Mouse (Mus musculus) forebrain, embryonic 14.5 days (tissue): ENCODE data around the gene Grem1. TPM values are rescaled to one million over a fixed set of nuclear protein-coding genes. Genes with fewer than 3 reads are reported as not detected.
A peak's percentile ranks its signal among the peaks of the same experiment; 100 is the strongest.

ENCODE experiments used
- ATAC-seq: fragments of 200-750 bp; cut with Nextera tagmentation; 2 replicates; pipeline ENCODE4 v1.8.0; 2017; ENCODE audit warnings: mild to moderate bottlenecking, moderate library complexity
- DNase-seq: peaks from one replicate; pipeline ENCODE4 v3.0.0-alpha.2; 2015; ENCODE audit warnings: low spot score
- H3K27ac ChIP-seq: fragments of 300-500 bp; sonication (generic); 2 replicates; pipeline ENCODE4 v1.5.1; 2014; ENCODE audit warnings: low read depth, mild to moderate bottlenecking, control low read depth, low read length, moderate library complexity
- H3K27me3 ChIP-seq: fragments of 300-500 bp; sonication (generic); replicated peaks from 2 replicates; pipeline ENCODE4 v1.6.1; 2014; ENCODE audit warnings: low read length, control low read depth, mixed read lengths; ENCODE audit not compliant: control insufficient read depth, insufficient read depth
- H3K36me3 ChIP-seq: fragments of 300-500 bp; sonication (generic); 2 replicates; pipeline ENCODE4 v1.6.1; 2014; ENCODE audit warnings: low read length, control low read depth; ENCODE audit not compliant: control insufficient read depth, insufficient read depth
- H3K4me1 ChIP-seq: fragments of 300-500 bp; sonication (generic); 2 replicates; pipeline ENCODE4 v1.6.1; 2014; ENCODE audit warnings: antibody characterized with exemption, low read length, control low read depth; ENCODE audit not compliant: control insufficient read depth, insufficient read depth
- H3K4me2 ChIP-seq: fragments of 300-500 bp; sonication (generic); 2 replicates; pipeline ENCODE4 v1.6.1; 2014; ENCODE audit warnings: mild to moderate bottlenecking, control low read depth, low read length
- H3K4me3 ChIP-seq: fragments of 300-500 bp; sonication (generic); 2 replicates; pipeline ENCODE4 v1.5.1; 2014; ENCODE audit warnings: low read depth, low read length, control low read depth
- H3K9ac ChIP-seq: fragments of 300-500 bp; sonication (generic); 2 replicates; pipeline ENCODE4 v1.6.1; 2014; ENCODE audit warnings: mild to moderate bottlenecking, low read length, control low read depth, moderate library complexity
- H3K9me3 ChIP-seq: fragments of 300-500 bp; sonication (generic); replicated peaks from 2 replicates; pipeline ENCODE4 v1.6.1; 2016; ENCODE audit warnings: low read length, control low read depth, mixed read lengths; ENCODE audit not compliant: control insufficient read depth
- WGBS: fragments of 180-500 bp; shearing (Covaris S2); extraction: QIAGEN DNeasy Blood & Tissue Kit; methylation state at CpG from one replicate; pipeline ENCODE4 v1.1.7; 2014; 5-methylcytosine and 5-hydroxymethylcytosine counted together
- polyA plus RNA-seq: library from polyadenylated mRNA; unstranded; fragments of >200 nt; fragmentation: Nextera tagmentation; extraction: Ambion mirVana; gene quantifications from 2 replicates; pipeline ENCODE4 v1.2.1, GENCODE M21; 2014

Grem1 gene
- polyA plus RNA-seq, 1 experiment from 2014 or later = 0.32 TPM

- Histone ChIP-seq H3K9ac (no peak overlapping the region), H3K36me3 (peaks cover 14% of the 10 kb centered on the region), H3K9me3 (no peaks in the 10 kb centered on the region), H3K27ac (no peak overlapping the region), H3K4me2 (no peak overlapping the region), H3K4me1 (no peaks in the 10 kb centered on the region), H3K4me3 (no peak overlapping the region), H3K27me3 (no peaks in the 10 kb centered on the region)
- WGBS = 82% methylated on average over 6 of the region's 6 CpGs
- DNase-seq = no peak
- no peak for ATAC-seq
Observed at GRCm38 (mm10) chr2:113774150-113774805, 15.8 kb upstream of the Grem1 start.

- Histone ChIP-seq H3K4me3 (no peak overlapping the region), H3K4me2 (no peak overlapping the region), H3K27ac (no peak overlapping the region), H3K9me3 (no peaks in the 10 kb centered on the region), H3K36me3 (no peaks in the 10 kb centered on the region), H3K4me1 (no peaks in the 10 kb centered on the region), H3K27me3 (no peaks in the 10 kb centered on the region), H3K9ac (no peak overlapping the region)
- WGBS = 86% methylated on average over 8 of the region's 8 CpGs
- DNase-seq (no peak), ATAC-seq (no peak)
Observed at GRCm38 (mm10) chr2:113768541-113769303, 10.3 kb upstream of the Grem1 start.

GRCm38 (mm10) chr2:113765885-113766284 lies 7.4 kb upstream of the Grem1 start:
- DNase-seq (no peak), ATAC-seq (no peak)
- Histone ChIP-seq H3K9ac (no peak overlapping the region), H3K4me1 (no peaks in the 10 kb centered on the region), H3K4me2 (no peak overlapping the region), H3K4me3 (no peak overlapping the region), H3K27ac (no peak overlapping the region), H3K36me3 (no peaks in the 10 kb centered on the region), H3K27me3 (no peaks in the 10 kb centered on the region), H3K9me3 (no peaks in the 10 kb centered on the region)
- WGBS = 77% methylated on average over 1 of the region's 1 CpGs

- DNase-seq (no peak), ATAC-seq (no peak)
- 90% methylated on average over 5 of the region's 5 CpGs for whole genome bisulfite sequencing
- no peak overlapping the region for H3K4me3 ChIP-seq
- H3K9ac ChIP-seq = no peak overlapping the region
- no peak overlapping the region for H3K4me2 ChIP-seq
- no peaks in the 10 kb centered on the region for H3K9me3 ChIP-seq
- 0 out of 2 replicates have a peak, but pooled peaks cover 4% of the 10 kb centered on the region for H3K27me3 ChIP-seq
- H3K36me3 ChIP-seq = no peaks in the 10 kb centered on the region
- no peak overlapping the region for H3K27ac ChIP-seq
- no peaks in the 10 kb centered on the region for H3K4me1 ChIP-seq
Observed at GRCm38 (mm10) chr2:113764968-113765367, 6.5 kb upstream of the Grem1 start.

- Histone ChIP-seq H3K9ac (peak overlapping the region; percentile 59), H3K27me3 (peaks cover 36% of the 10 kb centered on the region), H3K4me1 (peaks cover 5% of the 10 kb centered on the region; the same call in 1 of the 2 replicates), H3K4me3 (peak overlapping the region; percentile 51), H3K4me2 (peak overlapping the region; percentile 92), H3K9me3 (no peaks in the 10 kb centered on the region), H3K27ac (no peak overlapping the region), H3K36me3 (no peaks in the 10 kb centered on the region)
- under 1% methylated on average over 47 of the region's 47 CpGs for WGBS
- DNase-seq (peak; percentile 67), ATAC-seq (peak; percentile 55)
Observed at GRCm38 (mm10) chr2:113757525-113758310, 728 bp downstream of the Grem1 start.

GRCm38 (mm10) chr2:113756924-113757524 lies 1.4 kb downstream of the Grem1 start:
- peak; percentile 8; the same call in 1 of the 2 replicates for ATAC-seq

GRCm38 (mm10) chr2:113749721-113750120 lies 8.7 kb downstream of the Grem1 start:
- Histone ChIP-seq H3K4me3 (no peak overlapping the region), H3K4me1 (no peaks in the 10 kb centered on the region), H3K27ac (no peak overlapping the region), H3K9me3 (no peaks in the 10 kb centered on the region), H3K9ac (no peak overlapping the region), H3K4me2 (no peak overlapping the region), H3K27me3 (no peaks in the 10 kb centered on the region), H3K36me3 (no peaks in the 10 kb centered on the region)
- DNase-seq = no peak
- ATAC-seq = no peak
- 85% methylated on average over 12 of the region's 12 CpGs for WGBS

More at GRCm38 (mm10) chr2:113756924-113757524, 1.4 kb downstream of the Grem1 start:
- H3K27me3 ChIP-seq = peaks cover 36% of the 10 kb centered on the region
- peak overlapping the region; percentile 51 for H3K4me3 ChIP-seq
- WGBS = 2% methylated on average over 12 of the region's 12 CpGs
- peak; percentile 7 for DNase-seq
- H3K36me3 ChIP-seq = no peaks in the 10 kb centered on the region
- peak overlapping the region; percentile 92 for H3K4me2 ChIP-seq
- H3K4me1 ChIP-seq = peaks cover 5% of the 10 kb centered on the region; the same call in 1 of the 2 replicates
- H3K27ac ChIP-seq = no peak overlapping the region
- no peaks in the 10 kb centered on the region for H3K9me3 ChIP-seq
- peak overlapping the region; percentile 59 for H3K9ac ChIP-seq

GRCm38 (mm10) chr2:113749309-113749708 lies 9.1 kb downstream of the Grem1 start:
- Histone ChIP-seq H3K9me3 (no peaks in the 10 kb centered on the region), H3K27me3 (no peaks in the 10 kb centered on the region), H3K36me3 (no peaks in the 10 kb centered on the region), H3K9ac (no peak overlapping the region), H3K4me2 (no peak overlapping the region), H3K27ac (no peak overlapping the region), H3K4me3 (no peak overlapping the region), H3K4me1 (no peaks in the 10 kb centered on the region)
- DNase-seq (no peak), ATAC-seq (no peak)
- 94% methylated on average over 9 of the region's 9 CpGs for WGBS
